Mouse (Mus musculus): Measurements from ENCODE around the gene Gm35134.
"Not testable (repeated sequence)": the region's sequence is repeated elsewhere in the genome, so short reads cannot be mapped to it uniquely, and the experiment has no call there.

The Gm35134 gene

DNA sequence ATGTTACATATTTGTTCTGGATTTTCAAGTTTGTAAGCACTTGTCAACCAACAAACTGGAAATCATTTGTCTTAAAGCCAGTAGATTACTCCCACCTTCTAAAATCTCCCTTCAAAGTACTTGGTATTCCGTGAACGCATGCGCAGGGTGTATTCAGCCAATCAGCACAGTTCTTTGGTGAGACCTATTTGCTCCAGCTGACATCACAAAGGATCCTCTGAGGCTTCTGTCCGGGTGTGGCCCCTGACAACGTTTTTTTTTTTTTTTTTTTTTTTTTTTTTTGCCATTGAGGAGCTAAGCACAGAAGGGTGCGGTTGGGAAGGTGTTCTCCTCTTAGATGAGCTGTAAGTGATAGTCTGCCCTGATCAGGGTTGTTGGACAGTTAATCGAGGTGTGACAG, at the start of gene Gm35134:
TSS of gene Gm35134 (plus strand) at position 301 of the 400 bp plus-strand sequence.
- DNase-seq (ENCODE audit: extremely low spot score, low read depth, low spot score) = not testable (repeated sequence)
